Mouse (Mus musculus) cerebellum, adult 9-10 months (tissue): ENCODE measurements at regions not wholly inside any gene's neighbourhood (a gene's known extent, or its start where the extent isn't known, plus 50 kb on each side); places are given as distances from the start of the nearest gene placed in this dataset.

ENCODE experiments used
- DNase-seq: peaks from one replicate; pipeline ENCODE4 v3.0.0; 2022

GRCm38 (mm10) chr2:18445809-18446208 is 53.2 kb upstream of the Dnajc1 start:
- DNase-seq: no peak
